8 mouse cellular contexts compared by ENCODE assay signal in the genomic region with DNA sequence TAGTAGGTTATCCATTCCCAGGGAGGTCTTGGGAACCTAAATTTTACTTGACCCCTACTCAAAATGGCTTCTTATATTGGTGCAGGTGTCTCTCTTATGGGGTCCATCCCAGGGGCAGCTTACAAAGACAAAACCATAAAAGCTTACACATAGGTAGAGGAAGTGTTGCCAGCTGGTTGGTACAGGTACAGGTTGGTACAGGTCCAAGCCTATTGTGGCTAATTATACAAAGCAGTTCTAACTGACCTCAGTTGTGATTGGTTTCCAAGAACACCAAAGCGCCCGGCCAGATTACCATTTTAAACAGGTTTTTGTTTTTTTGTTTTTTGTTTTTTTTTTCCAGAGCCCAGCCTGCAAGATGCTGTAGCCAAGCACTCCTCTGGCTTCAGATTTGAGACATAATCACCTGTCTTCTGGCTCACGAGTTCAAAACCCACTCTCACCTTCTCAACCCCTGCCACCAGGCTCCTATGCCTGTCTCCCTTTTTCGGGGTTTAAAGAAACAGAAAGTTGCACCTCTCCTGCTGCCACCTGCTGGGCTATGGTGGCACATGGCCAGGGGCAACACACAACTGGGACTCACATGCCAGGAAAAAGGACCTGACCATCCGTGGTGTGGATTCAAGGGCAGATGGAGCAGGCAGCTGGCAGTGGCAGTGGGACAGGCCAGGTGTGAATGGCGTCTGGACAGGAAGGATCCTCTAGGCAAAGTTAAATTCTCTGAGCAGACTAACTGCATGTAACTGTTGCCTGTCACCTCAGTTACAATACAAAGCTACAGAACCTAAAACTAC. TPM values are rescaled to one million over a fixed set of nuclear protein-coding genes. Genes with fewer than 3 reads are reported as not detected.
A peak's percentile ranks its signal among the peaks of the same experiment; 100 is the strongest.
DNase-seq lines count a peak whose midpoint lies in the region; ATAC-seq and TF ChIP-seq lines count a peak whose summit lies in the region.

No protein-coding gene starts in this region.

- H3K27ac ChIP-seq in left cerebral cortex, adult 2 months: no peak overlapping the region
- peak overlapping the region; percentile 39; the same call in 1 of the 2 replicates for H3K27ac ChIP-seq in limb, embryonic 10.5 days
- no peak overlapping the region for H3K27ac ChIP-seq in midbrain, embryonic 11.5 days (ENCODE audit: low read depth, low read length)

- no peak overlapping the region for H3K4me2 ChIP-seq in midbrain, embryonic 11.5 days

- intact Hi-C loops in left cerebral cortex, adult 2 months (cut with DNase I): loop anchor here (1.0 kb wide), 1 partner anchor 9 kb away; no protein-coding TSS in a partner anchor
- intact Hi-C loops in left cerebral cortex, postnatal 25 days (cut with DNase I): no loop called here

- 72% methylated on average over 6 of the region's 6 CpGs for WGBS in limb, embryonic 10.5 days
- WGBS in midbrain, embryonic 11.5 days: 73% methylated on average over 6 of the region's 6 CpGs

- no peak for ATAC-seq in midbrain, embryonic 11.5 days (ENCODE audit: low FRiP score)

- no peaks in the 10 kb centered on the region for H3K27me3 ChIP-seq in limb, embryonic 10.5 days (ENCODE audit: low read depth, poor library complexity, severe bottlenecking)
- no peaks in the 10 kb centered on the region for H3K27me3 ChIP-seq in midbrain, embryonic 11.5 days (ENCODE audit: control insufficient read depth, insufficient read depth, low read length)

- peaks cover 15% of the 10 kb centered on the region for H3K4me1 ChIP-seq in limb, embryonic 10.5 days
- no peaks in the 10 kb centered on the region for H3K4me1 ChIP-seq in midbrain, embryonic 11.5 days (ENCODE audit: control insufficient read depth, insufficient read depth, low read length)

- TF ChIP-seq CTCF in left cerebral cortex, adult 2 months (IDR thresholded peaks at IDR 0.05): peak; percentile 14

- no peak overlapping the region for H3K9ac ChIP-seq in midbrain, embryonic 11.5 days (ENCODE audit: low read length)

- H3K9me3 ChIP-seq in limb, embryonic 10.5 days (replicated peaks): no peaks in the 10 kb centered on the region
- no peaks in the 10 kb centered on the region for H3K9me3 ChIP-seq in midbrain, embryonic 11.5 days (ENCODE audit: control insufficient read depth, low read length)

- DNase-seq in left cerebral cortex, adult 2 months (ENCODE audit: extremely low spot score in 1 of 2, low spot score in 2 of 2): no peak
- no peak for DNase-seq in left cerebral cortex, postnatal 25 days (ENCODE audit: low spot score in 2 of 2)
- DNase-seq in adrenal gland, postnatal 10 days: peak; percentile 59
- no peak for DNase-seq in limb, embryonic 10.5 days (ENCODE audit: low spot score)
- peak; percentile 35 to 44 for DNase-seq in spleen, postnatal 36 days (ENCODE audit: low spot score in 2 of 2)
- DNase-seq in yolk sac, embryonic 10.5 days (ENCODE audit: low spot score): no peak
- DNase-seq in midbrain, embryonic 11.5 days (ENCODE audit: low spot score, missing footprints): no peak
- DNase-seq in embryo, embryonic 9.5 days (ENCODE audit: extremely low spot score): no peak

- no peak overlapping the region for H3K4me3 ChIP-seq in left cerebral cortex, adult 2 months
- no peak overlapping the region for H3K4me3 ChIP-seq in limb, embryonic 10.5 days
- H3K4me3 ChIP-seq in midbrain, embryonic 11.5 days (ENCODE audit: low read depth, low read length): no peak overlapping the region

- H3K36me3 ChIP-seq in limb, embryonic 10.5 days: no peaks in the 10 kb centered on the region
- no peaks in the 10 kb centered on the region for H3K36me3 ChIP-seq in midbrain, embryonic 11.5 days (ENCODE audit: control insufficient read depth, insufficient read depth, low read length)

RNA-seq across cellular contexts. Expression of a gene that starts 22.6 kb away (rescaled TPM):
- total RNA-seq in left cerebral cortex, adult 2 months (2021): 100 to 1,000 TPM; 282 to 308 TPM
- 100 to 1,000 TPM; 279 to 295 TPM for total RNA-seq in left cerebral cortex, postnatal 25 days (2021)
- 100 to 1,000 TPM; 358 to 456 TPM for total RNA-seq in adrenal gland, postnatal 10 days (2021)
- 352 and 369 TPM in 2 replicates for polyA plus RNA-seq in limb, embryonic 10.5 days (2016; fragmentation: Nextera tagmentation; extraction: Ambion mirVana)
- 310 and 336 TPM in 2 replicates for polyA plus RNA-seq in midbrain, embryonic 11.5 days (2014; fragmentation: Nextera tagmentation; extraction: Ambion mirVana)

Comparison
In these comparisons a context has a peak if more than half of its experiments do, and no peak if none do; other contexts are left out.
1. DNase-seq: peak in adrenal gland, postnatal 10 days (single experiment) and spleen, postnatal 36 days (2 of 2); none in left cerebral cortex, adult 2 months (0 of 2), left cerebral cortex, postnatal 25 days (0 of 2), limb, embryonic 10.5 days (single experiment), yolk sac, embryonic 10.5 days (single experiment), midbrain, embryonic 11.5 days (single experiment) and embryo, embryonic 9.5 days (single experiment).